Mouse (Mus musculus) adrenal gland, postnatal 14 days (tissue): Measurements from ENCODE around the gene Fam222a. TPM values are rescaled to one million over a fixed set of nuclear protein-coding genes. Genes with fewer than 3 reads are reported as not detected.

ENCODE experiments used
- DNase-seq: peaks from one replicate; pipeline ENCODE4 v3.0.0; 2021; ENCODE audit warnings: mixed read lengths
- total RNA-seq: library from RNA; stranded (reverse); gene quantifications from 2 replicates; pipeline ENCODE4 v1.2.3, GENCODE M21; 2021

The Fam222a gene
- total RNA-seq, 1 experiment from 2014 or later, result 77.0 TPM

- DNase-seq, result peak; percentile 88
Observed at GRCm38 (mm10) chr5:114608516-114608915, 40.7 kb downstream of the Fam222a start.

GRCm38 (mm10) chr5:114611256-114611655 is 43.4 kb downstream of the Fam222a start:
- DNase-seq, result no peak

GRCm38 (mm10) chr5:114611968-114612608 is 44.3 kb downstream of the Fam222a start:
- peak; percentile 68 for DNase-seq

- no peak for DNase-seq
Observed at GRCm38 (mm10) chr5:114614863-114615262, 47.0 kb downstream of the Fam222a start.

DNA sequence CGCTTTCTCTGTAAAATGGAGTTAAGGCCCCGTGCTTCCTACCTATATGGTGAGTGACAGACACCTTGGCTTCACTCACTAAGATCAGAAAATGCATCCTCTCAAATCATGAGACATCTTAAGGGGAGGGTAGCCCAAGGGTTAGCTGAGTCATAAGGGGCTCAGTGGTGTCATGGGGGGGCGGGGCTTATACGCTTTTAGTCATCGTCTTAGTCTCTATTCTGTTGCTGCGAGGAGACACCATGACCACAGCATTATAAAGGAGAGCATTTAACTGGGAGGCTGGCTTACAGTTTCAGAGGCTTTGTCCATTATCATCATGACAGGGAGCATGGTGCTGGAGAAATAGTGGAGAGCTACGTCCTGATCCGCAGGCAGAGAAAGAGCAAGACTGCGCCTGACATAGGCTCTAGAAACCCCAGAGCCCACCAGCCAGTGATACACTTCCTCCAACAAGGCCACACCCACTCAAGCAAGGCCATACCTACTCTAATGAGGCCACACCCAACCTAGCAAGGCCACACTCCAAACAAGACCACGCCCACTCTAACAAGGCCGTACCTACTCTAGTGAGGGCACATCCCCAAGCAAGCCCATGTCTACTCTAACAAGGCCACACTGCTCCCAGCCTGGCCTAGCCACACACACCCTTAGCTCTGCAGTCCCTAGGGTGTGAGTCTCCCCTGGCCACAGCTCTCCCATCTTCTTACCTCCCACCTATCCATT is 48.7 kb downstream of the Fam222a start:
- no peak for DNase-seq

DNA sequence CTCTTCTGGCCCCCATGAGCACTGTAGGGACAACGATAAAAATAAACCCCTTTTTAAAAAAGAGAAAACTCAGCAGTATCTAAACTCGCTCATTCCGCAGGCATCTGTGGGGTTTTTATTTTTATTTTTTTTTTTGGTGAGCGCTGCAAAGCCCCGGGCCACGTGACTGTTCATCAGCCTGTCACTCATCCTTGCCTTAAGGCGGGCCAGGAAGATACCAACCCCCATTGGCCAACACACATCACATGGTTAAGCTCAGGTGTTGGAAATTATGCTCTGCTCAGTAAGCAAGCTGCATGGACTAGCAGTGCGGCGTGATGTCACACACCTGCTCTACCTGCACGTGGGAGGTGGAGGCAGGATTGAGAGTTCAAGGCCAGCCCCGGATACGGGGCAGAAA is 50.0 kb downstream of the Fam222a start:
- no peak for DNase-seq

DNA sequence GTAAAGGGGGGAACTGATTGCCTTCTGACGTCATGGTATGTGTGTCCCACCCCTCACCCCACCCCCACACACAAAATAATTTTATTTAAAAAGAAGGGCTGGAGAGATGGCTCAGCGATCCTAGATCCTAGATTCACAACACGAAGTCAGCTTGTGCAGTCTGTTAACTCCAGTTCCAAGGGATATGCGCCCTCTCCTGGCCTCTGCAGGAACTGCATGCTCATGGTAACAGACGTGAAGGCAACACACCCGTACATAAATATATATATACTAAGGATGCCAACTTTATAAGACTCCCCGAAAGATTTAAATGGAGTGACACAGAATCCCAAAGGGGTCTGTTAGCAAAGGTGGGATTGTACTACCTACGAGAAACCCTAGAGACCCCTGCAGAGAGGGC is 51.0 kb downstream of the Fam222a start:
- DNase-seq, result peak; percentile 88

DNA sequence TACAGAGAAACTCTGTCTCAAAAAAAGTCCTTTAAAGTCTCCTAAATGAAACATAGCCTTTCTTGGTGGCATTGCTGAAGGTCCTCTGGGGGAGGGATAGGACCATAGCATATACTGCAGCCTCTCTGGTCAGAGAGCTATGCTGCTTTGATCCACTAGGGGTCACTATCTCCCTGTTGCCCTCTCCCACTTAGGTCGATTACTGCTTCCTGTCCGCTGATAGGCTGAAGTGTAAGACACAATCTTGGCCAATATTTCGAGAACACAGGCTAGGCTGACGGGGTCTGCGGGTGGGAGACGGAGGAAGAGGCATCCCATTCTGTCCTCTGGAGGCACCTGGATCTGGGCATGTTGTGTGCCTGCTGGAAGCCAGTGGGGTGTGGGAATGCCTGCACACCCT is 52.5 kb downstream of the Fam222a start:
- no peak for DNase-seq

DNA sequence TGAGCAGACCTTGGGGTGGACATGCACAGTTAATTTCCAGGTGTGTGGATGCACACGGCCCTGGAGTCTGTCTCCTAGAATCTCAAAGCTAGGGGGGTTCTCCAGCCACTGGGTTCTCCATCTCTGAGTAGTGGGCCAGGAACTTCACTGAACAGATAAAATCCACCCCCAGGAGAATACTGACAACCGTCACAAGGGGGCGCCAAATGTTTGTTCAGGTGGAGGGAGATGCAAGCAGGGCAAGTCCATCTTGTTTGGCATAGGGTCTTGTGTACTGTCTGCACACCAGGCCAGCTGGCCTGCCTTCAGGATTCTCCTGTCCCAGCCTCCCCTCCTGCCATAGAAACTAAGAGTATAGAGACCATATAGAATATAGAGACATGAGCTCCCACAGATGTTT is 57.8 kb downstream of the Fam222a start:
- DNase-seq, result peak; percentile 86

DNA sequence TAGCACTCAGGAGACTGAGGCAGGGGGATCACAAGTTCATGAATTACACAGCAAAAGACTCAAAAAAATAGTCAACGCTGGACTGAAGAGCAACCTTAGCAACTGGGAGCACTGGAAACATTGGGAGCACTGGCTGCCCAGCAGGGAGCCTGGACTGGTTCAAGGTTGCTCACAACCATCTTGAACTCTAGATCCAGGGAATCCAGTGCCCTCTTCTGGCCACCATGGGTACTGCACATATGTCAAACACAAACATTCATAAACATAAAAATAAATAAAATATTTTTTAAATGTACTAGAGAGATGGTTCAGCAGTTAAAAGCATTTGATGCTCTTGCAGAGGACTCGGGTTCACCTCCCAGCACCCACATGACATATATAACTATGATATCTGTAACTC is 63.5 kb downstream of the Fam222a start:
- peak; percentile 47 for DNase-seq

GRCm38 (mm10) chr5:114636091-114636490 is 68.3 kb downstream of the Fam222a start:
- no peak for DNase-seq

DNA sequence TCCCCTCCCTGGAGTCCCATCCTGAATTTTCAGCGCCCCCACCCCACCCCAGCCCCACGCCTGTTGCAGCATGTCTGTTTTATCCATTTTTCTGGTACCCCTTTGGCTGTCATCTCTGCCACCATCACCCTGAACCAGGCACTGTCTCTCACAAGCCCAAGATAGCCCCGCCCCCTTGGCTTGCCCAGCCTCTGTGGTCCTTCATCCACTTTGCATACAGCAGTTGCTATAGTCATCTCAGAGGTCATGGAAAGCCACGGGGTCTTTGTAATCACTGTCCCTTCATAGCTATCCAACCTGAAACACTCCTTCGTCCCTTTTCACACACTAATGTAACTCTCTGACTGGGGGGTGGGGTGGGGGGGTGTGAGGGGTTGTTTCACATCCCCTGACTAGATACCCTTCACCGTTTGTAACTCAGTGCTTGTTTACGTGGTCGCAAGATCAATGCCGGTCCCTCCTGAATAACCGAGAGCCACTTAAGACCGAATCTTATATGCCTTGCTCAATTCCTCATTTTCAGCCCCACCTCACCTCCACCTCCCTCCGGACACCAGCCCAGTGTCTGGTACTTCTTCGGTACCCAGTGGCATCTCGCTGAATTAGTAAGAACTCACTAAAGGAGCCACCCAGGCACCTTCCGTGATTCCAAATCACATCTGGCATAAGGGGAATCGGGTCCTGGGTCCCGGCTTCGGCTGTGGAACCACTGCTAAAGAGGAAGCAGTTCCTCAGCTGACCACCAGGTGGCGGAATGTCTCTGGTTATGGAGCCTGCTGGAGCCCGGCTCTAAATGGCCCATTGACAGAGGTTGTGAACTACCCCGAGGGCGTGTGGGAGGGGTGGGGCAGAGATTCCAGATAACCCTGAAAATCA is 71.2 kb downstream of the Fam222a start:
- peak; percentile 94 for DNase-seq

- DNase-seq, result no peak
Observed at GRCm38 (mm10) chr5:114639645-114639957, 71.8 kb downstream of the Fam222a start.

DNA sequence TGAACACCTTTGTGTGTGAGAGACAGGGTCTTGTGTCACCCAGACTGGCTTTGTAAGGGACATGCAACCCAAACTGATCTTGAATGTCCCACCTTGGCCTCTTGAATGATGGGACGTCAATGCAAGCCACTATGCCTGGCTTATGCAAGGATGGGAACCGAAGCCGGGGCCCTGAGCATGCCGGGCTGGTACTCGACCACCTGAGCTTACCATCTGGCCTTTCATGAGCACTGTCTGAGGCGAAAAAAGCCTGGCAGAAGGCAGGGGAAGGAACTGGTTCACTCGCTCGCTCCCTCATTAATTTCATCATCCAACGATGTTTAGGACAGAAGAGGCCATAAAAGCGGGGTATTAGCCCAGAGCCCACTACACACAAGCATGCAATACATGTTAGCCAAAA is 73.0 kb downstream of the Fam222a start:
- no peak for DNase-seq

DNA sequence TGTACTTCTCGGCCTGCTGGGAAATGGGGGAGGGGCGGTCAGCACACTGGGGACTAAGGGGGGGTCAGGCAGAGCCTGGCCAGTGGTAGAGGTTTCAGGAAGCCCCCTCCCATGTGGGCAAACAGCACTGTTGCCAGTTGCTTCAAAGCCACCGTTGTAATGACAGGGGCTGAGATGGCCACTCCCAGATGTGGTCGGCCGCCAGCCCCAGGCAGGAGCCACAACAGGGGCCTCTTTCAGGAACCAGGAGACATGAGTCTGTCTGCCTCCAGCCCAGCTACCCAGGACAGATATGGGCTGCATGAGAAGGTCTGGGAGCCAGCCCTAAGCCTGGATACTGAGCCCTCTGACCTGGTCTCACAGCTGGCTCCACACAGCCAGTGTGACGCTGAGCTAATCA is 77.1 kb downstream of the Fam222a start:
- DNase-seq, result no peak

DNA sequence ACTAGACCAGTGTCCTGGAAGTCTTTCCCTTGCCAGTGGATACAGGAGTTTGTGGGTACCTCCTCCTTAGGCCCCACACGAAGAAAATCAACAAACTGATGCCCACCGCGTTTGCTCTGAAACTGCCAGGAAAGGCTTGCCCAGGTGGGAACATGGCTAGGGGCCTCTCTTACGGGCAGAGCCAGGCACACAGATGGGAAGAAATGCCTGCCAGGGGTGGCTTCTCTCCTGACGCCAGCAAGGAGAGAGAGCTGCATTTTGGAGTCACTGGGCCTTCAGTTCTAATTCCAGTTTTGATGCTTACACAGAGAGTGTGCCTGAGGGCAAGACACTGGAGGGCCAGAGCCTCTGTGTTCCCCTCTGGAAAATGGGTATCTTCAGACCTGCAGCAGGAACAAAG is 78.1 kb downstream of the Fam222a start:
- no peak for DNase-seq

- DNase-seq, result peak; percentile 70
Observed at GRCm38 (mm10) chr5:114647211-114647974, 79.6 kb downstream of the Fam222a start.

DNA sequence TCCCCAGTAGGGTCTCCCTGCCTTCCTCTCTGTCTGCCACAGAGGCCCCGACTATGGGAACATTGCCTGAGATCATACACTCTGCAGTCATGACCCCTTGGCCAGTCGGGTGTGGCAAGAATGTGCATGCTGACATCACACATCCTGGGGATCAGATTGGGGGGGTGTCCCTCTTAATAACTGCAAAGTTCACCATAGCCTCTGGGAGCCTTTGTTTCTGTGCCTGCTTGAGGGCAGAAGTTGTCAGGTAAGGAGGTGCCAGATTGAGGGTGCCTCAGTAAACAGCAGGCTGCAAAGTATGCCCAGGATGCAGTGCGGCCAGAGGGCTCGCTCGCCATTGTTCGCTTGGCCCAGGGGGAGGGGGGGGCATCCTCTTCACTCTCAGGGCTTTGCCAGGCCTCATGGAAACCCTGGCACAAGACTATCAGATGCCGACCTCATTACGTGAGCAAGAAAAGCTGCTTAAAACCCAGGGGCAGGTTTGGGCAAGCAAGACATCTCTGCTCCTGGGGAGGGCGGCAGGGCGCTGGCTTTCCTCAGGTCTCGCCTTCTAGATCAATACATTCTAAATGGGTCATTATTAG is 81.0 kb downstream of the Fam222a start:
- no peak for DNase-seq

GRCm38 (mm10) chr5:114651002-114651401 is 83.2 kb downstream of the Fam222a start:
- no peak for DNase-seq

DNA sequence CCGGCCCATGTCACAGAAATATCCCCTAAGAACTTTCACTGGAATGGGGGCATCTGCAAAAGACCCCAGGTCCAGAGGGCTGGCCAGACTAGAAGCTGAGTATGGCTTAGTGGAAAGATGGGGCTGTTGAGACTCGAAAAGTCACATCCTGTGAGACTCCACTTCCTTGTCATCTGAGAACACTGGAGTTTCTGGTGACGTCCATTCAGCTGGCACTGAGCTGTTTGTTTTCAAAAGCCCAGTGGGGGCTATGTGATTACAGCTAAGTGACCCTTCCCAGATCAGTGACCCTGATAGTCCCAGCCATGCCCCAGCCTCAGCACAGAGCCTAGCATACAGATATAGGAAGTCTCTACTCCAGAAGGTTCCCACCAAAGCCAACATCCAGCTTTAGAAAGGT is 83.6 kb downstream of the Fam222a start:
- DNase-seq, result no peak

DNA sequence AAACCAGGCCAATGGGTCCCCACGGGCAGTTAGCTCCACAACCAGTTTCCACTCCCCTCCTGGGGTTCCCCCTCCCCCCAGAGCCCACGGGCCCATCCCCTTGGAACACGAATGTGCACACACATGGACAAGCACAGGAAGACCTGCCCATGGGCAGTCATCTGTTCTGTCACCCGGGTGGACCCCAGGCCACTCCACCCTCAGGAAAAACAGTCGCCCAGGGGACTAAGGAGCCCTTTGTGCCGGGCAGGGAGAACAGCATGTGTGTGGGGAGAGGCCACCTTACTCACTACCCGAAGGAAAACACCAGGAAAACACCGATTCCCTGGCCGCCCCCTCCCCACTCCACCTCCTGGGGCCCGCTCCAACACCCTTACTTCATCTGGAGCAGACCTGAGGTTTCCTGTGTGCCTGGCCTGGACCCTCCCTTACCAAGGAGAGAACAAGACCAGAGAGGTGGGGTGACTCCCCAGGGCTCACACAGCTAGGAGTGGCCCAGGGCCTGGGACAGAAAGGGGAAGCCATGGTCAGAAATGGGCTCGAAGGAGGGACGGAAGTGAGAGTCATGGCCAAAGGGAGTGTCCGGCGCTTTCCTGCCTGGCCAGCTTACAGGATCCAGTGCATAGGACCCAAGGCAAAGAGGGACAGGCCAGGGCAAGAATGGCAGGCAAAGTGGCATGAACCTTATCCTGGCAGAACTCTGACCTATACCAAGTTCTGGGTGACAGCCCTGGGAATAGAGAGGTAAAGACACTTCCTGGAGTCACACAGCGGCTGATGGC is 86.0 kb downstream of the Fam222a start:
- DNase-seq, result no peak
